Mouse (Mus musculus): ENCODE measurements at regions not wholly inside any gene's neighbourhood (a gene's known extent, or its start where the extent isn't known, plus 50 kb on each side); places are given as distances from the start of the nearest gene placed in this dataset.
A peak's percentile ranks its signal among the peaks of the same experiment; 100 is the strongest.

DNA sequence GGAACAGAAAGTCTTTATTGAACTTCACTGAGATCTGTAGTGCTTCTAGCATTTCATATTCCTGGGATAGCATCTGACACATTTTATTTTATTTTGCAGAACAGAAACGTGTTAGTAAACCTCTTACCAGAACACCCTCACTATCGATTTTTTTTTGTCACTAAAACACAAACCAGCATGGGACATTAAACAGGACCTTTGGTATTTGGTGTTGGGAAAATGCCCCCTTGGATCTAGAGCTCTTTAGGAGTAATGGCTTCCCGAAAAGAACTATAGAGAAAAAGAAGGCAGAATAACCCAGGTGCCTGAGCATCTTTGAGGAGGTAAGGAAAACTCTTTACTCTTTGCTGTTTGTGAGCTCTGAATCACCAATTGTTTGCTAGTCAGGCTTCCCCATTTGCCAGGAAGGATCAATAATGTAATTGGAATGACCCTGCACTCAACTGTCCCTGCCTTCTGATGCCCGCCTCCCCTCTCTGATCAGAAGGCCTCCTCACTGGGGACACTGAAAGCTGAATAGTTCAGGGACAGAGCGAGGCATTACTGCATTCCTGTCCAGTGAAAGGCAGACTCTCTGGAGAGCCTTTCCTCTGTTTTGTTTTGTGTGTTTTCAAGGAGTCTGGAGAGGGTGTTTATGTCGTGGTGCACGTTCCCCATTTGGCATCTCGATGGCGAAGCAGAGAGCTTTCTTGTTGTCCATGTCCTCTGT is 102.5 kb downstream of the Phlda1 start:
- TF ChIP-seq GATA1 (IDR thresholded peaks at IDR 0.05; ENCODE audit: low read length) = no peak

DNA sequence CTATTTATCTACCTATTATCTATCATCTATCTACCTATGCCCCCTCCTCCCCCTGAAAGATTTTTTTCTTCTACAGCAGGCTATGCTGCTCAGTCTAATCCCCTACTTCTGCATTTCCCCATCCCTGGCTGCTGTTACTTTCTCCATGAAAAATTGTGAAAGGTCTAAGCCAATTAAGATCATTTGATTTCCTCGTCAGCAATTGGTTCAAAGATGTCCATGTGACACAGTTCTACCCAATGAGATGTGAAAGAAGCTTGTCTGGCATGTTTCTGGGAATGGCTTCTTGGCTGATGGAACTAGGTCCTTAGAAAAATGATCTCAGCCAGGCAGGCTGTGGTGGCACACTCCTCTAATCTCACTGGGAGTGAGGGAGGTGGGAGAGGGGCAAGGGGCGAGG is 103.8 kb downstream of the Phlda1 start:
- TF ChIP-seq GATA1 (IDR thresholded peaks at IDR 0.05; ENCODE audit: low read length) = peak; percentile 3

DNA sequence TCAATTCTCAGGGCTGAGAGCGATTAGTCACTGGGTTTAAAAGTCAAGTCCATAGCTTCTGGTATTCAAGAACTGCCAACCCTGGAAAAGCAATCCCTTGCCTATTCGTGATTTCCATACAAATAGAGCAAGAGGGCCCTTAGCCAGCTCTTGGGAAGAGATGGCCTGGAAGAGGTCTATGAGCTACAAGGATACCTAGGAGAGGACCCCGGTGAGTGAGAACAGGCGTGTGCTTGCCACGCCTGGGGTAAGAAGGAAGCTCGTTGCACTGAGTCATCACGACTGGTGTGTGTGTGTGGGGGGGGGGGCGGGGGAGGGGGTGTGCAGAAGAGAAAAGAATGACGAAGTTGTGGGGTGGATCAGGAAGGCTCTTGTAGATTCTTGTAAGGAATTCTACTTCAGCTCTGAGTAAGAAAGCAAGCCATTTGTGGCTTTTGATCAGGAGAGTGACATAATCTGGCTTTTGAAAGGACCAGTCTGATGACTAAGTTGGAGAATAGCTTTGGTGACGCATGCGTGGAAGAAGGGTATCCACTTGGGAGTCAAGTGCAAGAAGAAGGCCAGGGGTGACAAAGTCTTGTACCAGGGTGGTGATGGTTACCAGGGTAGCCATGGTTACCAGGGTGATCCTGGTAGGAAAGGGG is 113.7 kb downstream of the Phlda1 start:
- no peak for TF ChIP-seq GATA1 (IDR thresholded peaks at IDR 0.05; ENCODE audit: low read length)

DNA sequence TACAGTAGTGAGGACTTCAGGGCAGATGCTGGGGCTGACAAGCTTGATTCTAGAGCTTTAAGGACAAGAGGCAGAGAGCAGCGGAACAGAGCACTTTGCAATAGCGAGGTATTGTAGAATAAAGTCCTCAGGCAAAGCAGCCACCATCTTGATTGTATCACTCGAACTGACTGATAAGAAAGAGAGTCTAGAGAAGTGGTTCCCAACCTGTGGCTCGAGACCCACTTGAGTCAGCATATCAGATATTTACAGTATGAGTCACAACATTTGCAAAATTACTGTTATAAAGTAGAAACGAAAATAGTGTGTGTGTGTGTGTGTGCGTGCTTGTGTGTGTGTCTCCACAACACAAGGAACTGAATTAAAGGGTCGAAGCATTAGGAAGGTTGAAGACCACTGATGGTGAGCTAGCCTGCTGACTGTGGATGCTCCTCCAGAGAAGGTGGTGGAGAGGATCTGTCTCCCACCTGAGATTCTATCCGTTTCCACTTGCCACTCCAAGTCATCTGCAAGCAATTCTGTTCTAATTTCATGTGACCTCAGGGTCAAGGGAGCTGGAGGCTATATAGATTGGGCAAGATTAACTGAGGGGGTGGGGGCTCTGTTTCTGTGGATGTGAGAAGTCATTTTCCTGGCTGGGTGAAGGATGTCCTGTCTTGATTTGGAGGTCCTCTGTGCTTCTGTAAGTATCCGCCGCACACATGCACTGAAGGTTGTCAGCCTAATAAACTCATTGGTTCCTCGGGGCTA is 115.0 kb downstream of the Phlda1 start:
- no peak for TF ChIP-seq GATA1 (IDR thresholded peaks at IDR 0.05; ENCODE audit: low read length)

DNA sequence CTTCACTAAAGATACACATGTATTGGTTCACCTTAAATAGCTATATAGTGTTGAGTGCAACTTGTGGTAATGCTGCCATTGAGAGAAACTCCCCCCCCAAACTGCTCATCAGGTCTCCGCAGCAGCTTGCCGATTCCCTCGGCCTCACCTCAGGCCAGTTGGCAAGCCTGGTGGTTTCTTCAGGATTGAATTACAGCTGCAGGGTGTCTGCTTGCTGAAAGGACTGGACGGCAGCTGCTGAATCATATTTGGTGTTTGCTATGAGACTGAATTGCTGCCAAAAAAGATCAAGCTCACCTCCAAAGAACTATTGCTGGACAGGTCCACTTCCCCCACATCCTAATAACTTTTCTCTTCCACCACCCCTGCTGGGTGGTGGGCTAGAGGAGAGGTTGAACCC is 116.7 kb downstream of the Phlda1 start:
- TF ChIP-seq GATA1 (IDR thresholded peaks at IDR 0.05; ENCODE audit: low read length) = no peak

GRCm38 (mm10) chr10:111624021-111624420 is 117.9 kb downstream of the Phlda1 start:
- no peak for TF ChIP-seq GATA1 (IDR thresholded peaks at IDR 0.05; ENCODE audit: low read length)

GRCm38 (mm10) chr10:111624624-111625023 is 118.5 kb downstream of the Phlda1 start:
- TF ChIP-seq GATA1 (IDR thresholded peaks at IDR 0.05; ENCODE audit: low read length) = no peak

DNA sequence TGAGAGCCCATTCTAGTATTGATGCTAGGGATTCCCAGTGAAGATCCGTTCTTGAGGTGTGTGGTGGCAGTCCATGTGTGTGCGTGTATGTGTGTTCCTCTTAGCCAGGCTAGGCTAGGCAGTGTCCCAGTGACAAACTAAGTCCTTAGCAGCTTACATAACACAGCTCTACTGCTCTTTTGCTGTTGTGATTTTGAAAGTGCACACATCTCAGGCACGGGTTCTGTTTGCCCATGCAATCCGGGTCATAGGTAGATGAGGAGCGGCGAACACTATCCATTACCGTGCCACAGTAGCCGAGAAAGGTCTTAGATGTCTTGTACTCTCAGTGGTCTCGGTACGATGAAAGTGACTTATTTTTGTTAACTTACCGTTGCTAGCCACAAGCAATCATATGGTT is 119.5 kb downstream of the Phlda1 start:
- TF ChIP-seq GATA1 (IDR thresholded peaks at IDR 0.05; ENCODE audit: low read length) = no peak

GRCm38 (mm10) chr10:111626009-111626408 is 119.9 kb downstream of the Phlda1 start:
- no peak for TF ChIP-seq GATA1 (IDR thresholded peaks at IDR 0.05; ENCODE audit: low read length)

DNA sequence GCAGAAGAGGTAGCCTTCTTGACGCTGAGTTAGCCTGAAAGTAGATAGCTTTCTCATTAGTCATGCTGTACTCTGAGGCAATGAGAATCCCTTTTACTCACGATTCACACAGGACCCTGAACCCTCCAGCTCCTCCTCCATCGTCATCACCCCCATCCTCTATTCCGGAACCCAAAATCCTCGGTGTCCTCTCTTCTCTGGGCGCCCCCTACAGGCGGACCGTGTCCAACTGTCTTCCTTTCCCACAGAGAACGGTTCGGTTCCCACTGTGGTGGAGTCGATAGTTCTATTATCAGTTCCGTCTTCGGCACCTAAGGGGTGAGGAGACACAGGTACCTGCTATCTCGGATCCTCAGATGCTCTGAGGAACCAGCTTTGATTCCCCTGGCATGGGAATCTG is 130.2 kb downstream of the Phlda1 start:
- no peak for TF ChIP-seq GATA1 (IDR thresholded peaks at IDR 0.05; ENCODE audit: low read length)

GRCm38 (mm10) chr10:111637084-111637735 is 131.1 kb downstream of the Phlda1 start:
- no peak for TF ChIP-seq GATA1 (IDR thresholded peaks at IDR 0.05; ENCODE audit: low read length)

GRCm38 (mm10) chr10:111639866-111640265 is 133.8 kb downstream of the Phlda1 start:
- no peak for TF ChIP-seq GATA1 (IDR thresholded peaks at IDR 0.05; ENCODE audit: low read length)

DNA sequence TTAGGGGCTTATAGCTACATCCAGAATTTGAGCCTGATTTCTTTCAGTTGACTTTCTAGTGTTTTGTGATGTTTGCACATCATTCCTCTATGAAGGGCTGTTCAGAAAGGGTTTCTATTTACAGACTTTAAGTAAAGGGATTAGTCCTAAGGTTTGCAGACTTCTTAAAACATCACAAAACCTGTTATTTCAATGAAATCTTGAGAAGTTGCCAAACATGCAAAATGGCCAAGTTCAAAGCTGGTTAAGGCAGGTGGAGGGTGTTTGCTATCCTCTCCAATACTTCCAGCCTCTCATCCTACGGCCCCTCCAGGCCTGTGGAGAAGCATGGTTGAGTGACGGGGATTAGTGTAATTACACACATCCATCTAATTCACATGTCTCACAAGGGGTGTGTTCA is 136.6 kb downstream of the Phlda1 start:
- no peak for TF ChIP-seq GATA1 (IDR thresholded peaks at IDR 0.05; ENCODE audit: low read length)

GRCm38 (mm10) chr10:111654364-111655226 is 148.5 kb downstream of the Phlda1 start:
- no peak for TF ChIP-seq GATA1 (IDR thresholded peaks at IDR 0.05; ENCODE audit: low read length)

DNA sequence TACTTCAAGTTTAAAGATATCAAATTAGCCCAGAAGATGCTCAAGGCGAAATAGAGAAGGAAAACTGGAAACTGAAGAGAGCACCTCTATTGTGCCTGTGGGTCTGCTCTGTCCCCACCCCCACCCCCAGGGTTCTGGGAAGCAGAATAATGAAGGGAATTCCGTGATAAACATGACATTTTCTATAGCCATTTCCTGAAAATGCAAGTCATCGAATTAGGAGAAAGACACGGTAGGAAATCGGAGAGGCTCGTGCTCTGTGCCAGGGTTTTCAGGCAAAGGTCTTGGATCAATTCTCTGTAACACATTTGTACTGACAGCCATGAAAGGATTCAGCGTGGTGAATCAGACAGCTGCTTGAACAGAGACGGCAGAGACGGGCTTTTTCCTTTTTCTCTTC is 152.7 kb downstream of the Phlda1 start:
- TF ChIP-seq GATA1 (IDR thresholded peaks at IDR 0.05; ENCODE audit: low read length) = no peak
